Mouse (Mus musculus): ENCODE results near the gene Tet3. TPM values are rescaled to one million over a fixed set of nuclear protein-coding genes. Genes with fewer than 3 reads are reported as not detected.

Gene Tet3
- total RNA-seq, 2 experiments from 2014 or later, result 102 TPM

DNA sequence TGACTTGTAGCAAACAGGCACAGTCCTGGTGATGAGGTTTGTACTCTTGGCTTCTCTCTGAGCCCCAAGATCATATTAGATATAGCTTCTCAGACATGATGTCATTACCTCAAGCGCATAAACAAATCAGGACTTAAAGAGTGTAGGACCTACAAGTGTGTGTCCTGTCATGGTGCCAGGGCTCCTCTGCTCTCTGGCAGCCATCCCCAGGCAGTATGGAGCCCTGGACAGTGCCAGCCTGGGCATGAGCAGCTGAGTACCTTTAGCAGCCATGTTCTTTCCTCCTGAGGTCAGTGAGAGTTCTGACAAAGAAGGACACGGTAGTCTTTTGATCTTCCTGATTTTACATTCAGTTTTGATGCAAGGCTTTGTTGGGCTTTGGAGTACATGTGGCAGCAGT is 115.9 kb downstream of the Tet3 start:
- DNase-seq (ENCODE audit: low spot score in 2 of 2), result no peak

DNA sequence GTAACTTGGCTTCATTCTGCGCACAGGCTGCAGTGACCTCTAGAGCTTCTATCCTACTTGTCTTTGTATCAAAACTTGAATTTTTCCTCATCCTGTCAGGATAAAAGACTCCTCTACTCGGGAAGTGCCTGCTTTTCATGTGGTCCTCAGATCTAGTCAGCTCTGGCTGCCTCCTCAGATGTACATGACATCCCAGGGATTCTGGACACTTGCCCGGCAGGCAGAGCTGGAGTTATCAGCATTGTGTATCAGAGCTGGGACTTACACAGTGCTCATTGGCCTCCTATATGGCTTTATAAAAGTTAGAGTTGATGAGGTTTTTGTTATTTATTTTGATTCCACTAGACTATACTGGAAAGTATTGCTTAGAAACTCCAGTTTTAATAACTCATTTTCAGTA is 117.5 kb downstream of the Tet3 start:
- no peak for DNase-seq (ENCODE audit: low spot score in 2 of 2)

DNA sequence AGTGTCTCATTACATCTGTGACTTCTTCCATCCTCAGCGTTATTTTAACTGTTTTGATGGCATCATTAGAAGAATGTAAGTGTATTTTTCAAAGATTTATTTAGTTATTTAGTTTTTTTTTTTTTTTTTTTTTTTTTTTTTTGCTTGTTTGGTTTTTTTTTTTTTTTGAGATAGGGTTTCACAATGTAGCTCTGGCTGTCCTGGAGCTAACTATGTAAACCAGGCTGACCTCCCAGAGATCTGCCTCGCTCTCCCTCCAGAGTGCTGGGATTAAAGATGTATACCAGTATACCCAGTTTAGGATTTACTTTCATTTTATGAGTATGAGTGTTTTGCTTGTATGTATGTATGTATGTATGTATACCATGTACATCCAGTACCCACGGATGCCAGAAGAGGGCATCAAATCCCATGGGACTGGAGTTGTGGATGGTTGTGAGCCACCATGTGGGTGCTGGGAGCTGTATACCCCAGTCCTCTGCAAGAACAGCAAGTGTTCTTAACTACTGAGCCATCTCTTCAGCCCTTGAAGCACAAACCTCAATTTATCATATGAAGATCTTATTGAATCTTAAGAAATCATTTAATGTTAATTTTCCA is 131.2 kb downstream of the Tet3 start:
- DNase-seq (ENCODE audit: low spot score in 2 of 2), result no peak

DNA sequence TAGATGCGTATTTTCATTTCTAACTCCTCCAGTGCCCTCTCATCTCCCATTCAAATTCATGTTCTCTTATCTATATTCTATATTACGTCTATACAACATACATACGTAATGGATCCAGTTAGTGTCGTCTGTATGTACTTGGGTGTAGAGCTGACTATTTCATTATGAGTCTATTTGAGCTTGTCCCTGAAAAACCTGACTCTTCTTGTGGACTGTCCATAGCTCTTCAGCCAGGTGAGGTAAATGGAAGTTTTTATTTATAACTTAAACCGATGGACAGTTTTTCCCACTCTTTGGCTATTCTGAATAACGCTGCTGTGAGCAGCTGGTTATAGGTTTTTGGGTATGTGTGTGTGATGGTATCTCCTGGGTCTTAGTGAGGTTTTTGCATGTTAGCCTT is 132.1 kb downstream of the Tet3 start:
- DNase-seq (ENCODE audit: low spot score in 2 of 2), result no peak

DNA sequence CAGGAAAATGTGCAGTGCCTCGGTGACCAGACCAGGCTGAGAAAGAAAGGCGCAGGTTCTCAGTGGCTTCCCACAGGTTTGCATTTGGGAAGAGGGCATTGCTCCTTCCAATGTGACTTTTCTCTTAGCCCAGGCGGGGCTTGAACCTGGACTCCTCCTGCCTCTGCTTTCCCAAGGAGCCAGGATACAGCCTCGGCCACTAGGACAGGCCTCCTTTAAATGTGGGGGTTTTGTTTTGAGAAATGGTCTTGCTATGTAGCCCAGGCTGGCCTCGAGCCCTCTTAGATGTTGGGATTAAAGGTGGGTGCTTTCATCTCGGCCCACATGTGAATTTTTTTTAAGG is 132.5 kb downstream of the Tet3 start:
- no peak for DNase-seq (ENCODE audit: low spot score in 2 of 2)

DNA sequence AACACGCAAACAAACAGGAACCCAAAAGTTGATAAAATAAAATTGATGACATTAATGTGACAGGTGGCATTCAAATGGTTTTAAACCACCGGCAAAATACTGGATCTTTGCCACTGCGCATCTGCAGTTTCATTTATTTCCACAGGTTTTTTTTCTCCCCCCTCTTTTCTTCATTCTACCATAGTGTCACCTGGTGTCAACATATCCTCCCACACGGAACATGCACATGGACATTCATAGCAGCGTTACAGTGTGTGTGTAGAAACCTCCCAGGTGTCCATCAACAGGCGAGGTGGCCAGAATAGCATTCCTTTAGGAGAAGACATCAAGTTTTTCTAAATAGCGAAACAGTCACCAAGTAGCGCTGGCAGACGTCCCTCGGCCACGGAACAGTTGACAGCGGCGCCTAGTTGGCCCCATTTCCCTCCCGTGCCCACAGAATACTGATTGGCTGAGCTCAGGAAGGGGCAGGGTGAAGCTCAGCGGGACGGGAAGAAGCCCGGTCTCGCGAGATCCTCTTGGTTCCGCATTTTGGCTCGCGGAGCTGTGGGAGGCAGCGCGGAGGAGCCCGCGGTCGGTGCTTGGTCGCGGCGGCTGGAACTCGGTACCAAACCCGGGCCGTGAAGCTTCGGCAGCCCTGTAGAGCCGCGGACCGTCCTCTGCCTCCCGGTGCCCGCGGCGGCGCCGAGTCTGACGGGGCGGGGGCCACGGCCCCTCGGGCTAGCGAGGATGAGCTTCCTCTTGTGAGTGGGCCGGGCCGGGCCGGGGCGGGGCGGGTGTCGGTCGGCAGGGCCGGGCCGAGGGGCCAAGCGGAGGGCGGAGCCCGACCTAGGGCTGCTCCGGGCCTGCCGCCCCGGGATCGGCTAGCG is 133.1 kb downstream of the Tet3 start, which contains the start of the genes Mthfd2 and Mob1a:
Mthfd2 (minus strand) TSS at position 384 of the 869 bp plus-strand sequence.
Mob1a (plus strand) TSS at position 492 of the 869 bp plus-strand sequence.
- DNase-seq (ENCODE audit: low spot score in 2 of 2), result peak; percentile 90 to 94

DNA sequence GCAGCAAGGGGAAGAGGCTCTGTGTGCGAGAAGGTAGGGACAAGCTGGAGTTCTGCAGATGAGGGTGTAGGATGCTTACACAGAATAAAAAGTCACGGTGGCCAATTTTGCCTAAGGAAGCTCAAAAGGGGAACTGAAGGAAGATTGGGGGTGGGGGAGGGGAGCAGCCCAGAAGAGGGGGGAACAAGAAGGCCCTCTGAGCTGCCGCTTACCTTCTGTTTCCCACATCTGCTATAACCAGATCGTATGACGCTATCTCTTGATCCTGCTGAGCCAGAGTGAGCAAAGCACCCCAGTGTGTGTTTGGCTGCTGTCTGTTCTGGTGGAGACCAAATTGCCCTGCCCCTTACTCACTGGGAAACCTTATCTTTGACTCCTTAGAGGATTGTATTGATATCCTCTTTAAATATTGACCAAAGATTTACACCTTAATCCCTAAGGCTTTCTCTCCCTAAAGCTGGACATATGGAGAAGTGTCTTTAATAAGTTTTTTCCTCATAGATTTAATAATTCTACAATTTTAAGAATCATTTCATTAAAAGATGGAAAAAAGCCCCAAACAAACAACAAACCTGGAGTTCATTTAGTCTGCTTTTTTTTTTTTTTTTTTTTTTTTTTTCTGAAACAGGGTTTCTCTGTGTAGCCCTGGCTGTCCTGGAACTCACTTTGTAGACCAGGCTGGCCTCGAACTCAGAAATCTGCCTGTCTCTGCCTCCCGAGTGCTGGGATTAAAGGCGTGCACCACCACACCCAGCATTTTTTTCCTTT is 135.0 kb downstream of the Tet3 start:
- no peak for DNase-seq (ENCODE audit: low spot score in 2 of 2)

DNA sequence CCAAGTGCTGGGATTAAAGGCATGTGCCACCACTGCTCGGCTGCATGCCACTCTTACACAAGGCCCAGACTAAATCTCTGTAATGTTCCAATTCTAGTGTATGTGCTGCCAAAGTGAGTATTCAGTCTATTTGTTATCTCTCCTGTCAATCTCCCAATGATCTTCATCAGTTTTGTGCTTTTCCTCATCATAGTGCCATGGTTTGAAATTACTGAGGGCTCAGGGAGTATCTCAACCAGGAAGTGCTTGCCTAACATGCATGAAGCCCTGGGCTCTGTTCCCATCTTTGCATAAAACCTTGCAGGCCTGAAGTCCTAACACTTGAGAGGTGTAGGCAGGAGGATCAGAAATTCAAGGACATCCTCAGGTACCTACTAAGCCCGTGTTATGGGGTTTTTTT is 136.1 kb downstream of the Tet3 start:
- no peak for DNase-seq (ENCODE audit: low spot score in 2 of 2)

DNA sequence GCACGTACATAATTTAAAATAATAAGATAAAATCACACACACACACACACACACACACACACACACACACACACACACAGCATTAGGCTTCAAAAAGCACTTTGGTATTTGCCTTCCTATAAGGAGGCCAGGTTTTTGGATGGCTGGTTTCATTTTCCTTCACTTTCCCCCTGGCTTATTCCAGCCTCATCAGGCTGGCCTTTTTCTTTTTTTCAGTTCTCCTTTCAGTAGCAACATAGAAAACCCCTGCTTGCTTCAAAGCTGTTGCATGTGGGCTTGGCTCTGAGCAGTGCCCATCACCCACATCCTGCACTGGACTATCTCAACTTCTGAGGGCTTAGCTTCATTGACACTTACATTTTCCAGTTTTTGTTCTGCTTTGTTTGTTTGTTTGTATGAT is 137.0 kb downstream of the Tet3 start:
- DNase-seq (ENCODE audit: low spot score in 2 of 2), result no peak

DNA sequence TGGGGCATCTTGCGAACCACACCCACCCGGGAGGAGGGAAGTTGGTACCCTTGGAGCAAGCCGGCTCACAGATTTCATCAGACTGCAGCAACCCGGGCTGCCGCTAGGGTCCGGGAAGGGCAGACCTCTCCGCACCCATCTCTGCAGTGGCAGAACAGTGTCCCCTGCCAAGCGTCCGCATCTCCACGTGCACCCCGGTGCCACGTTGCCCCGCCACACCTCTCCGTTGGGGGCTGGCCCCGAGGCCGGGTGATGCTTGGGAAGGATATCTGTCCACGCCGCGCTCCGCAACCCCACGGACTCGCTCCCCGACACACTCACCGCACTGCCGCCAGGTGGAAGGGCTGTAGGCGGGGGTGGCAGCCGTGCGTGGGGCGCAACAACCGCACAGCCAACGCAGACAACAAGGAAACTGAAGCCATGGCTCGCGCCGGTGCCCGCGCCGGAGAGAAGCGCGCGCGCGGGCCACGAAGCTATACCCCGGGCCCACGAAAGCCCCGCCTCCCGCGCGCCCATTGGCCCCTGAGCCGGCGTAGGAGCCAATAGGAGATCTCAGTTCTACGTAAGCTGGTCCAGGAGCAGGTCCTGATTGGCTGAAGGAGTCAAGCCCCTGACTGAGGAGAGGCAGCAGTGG is 141.7 kb downstream of the Tet3 start:
- peak; percentile 87 to 94 for DNase-seq (ENCODE audit: low spot score in 2 of 2)

DNA sequence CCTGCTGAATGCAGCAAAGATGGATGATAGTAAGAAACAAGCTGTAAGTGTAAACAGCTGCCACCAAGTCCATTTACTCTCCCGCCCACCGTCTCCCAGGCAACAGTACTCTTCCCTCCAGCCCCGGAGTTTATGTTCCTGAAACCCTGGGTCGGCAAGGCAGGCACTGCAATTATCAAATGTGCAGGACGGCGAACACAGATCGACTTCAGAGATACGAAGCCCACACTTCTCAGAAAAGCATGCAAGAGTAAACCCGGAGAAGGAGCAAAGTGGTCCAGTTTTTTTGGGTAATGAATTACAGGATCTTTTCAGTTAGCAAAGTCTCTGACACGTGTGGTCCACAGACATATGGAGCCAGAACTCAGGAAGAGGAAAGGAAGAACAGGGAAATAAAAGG is 142.9 kb downstream of the Tet3 start:
- no peak for DNase-seq (ENCODE audit: low spot score in 2 of 2)

DNA sequence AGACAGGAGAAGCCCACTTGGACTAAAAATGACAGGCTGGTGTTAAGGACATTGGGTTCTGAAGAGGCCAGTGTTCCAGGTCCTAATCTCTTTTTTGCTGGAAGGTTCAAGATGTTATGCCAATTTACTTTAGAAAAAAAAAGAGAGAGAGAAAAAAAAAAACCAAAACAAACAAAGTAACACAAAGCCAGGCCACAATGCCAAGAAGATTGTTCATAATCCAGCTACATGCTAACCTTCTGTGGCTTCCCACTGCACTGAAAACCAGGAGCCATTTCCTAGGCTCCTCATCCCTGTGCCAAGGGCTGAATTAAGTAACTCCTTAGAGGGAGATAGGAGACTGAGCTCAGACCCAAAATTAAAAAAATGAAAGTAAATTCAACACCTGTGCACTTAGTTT is 143.6 kb downstream of the Tet3 start:
- no peak for DNase-seq (ENCODE audit: low spot score in 2 of 2)

DNA sequence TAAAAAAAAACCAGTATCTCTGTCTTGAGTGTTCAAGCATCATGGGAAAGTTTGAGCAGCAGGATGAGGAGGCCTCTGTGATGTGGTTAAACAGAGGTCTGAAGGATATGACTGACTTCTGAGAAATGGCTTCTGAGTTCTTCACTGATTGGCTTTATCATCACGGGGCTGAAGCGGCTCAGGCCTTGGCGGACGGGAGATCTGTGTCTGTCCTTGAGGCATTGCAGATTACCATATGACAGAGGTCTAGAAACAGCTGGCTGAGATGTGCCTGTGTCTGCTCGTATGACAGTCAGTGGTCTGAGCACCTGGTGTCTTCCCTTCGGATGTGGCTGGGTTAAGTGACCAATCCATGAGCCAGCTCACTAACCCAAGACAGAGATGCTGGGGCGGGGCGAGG is 146.4 kb downstream of the Tet3 start:
- DNase-seq (ENCODE audit: low spot score in 2 of 2), result no peak

Small RNA genes within 50 kb of the gene (microRNA-seq; reads per million reads assigned to microRNA genes)
- 0 reads per million in 2 experiments for gene Mir6374

Other genes with a start within 250 kb of the Tet3 start
- 1 to 10 TPM in 1 of 2 experiments, under 1 TPM in 1; 0.31 to 2.9 TPM for gene Slc4a5, start 239.3 kb downstream of the Tet3 start, total RNA-seq (2021)
- gene Mthfd2, start 133.2 kb downstream of the Tet3 start, total RNA-seq (2021), result 10 to 100 TPM; 10.3 to 11.3 TPM
- 10 to 100 TPM; 24.2 to 25.0 TPM for gene Mob1a, start 133.1 kb downstream of the Tet3 start, total RNA-seq (2021)
- 10 to 100 TPM; 35.5 to 36.3 TPM for gene Bola3, start 109.9 kb downstream of the Tet3 start, total RNA-seq (2021)
- gene Dguok, start 47.9 kb upstream of the Tet3 start, total RNA-seq (2021), result 10 to 100 TPM; 29.5 to 29.7 TPM
- under 1 TPM; 0.55 to 0.98 TPM for gene Actg2, start 77.2 kb upstream of the Tet3 start, total RNA-seq (2021)
- gene Stambp, start 113.6 kb upstream of the Tet3 start, total RNA-seq (2021), result 10 to 100 TPM; 38.7 to 39.0 TPM
- gene Clec4f, start 197.1 kb upstream of the Tet3 start, total RNA-seq (2021), result not detected
- not detected for gene Cd207, start 218.8 kb upstream of the Tet3 start, total RNA-seq (2021)

Measured in layer of hippocampus, postnatal 10 days (tissue).